Mouse (Mus musculus) ES-E14 (cell line): Measurements from ENCODE around the gene Tbce. TPM values are rescaled to one million over a fixed set of nuclear protein-coding genes. Genes with fewer than 3 reads are reported as not detected.

ENCODE experiments used
- DNase-seq: peaks from one replicate; pipeline ENCODE4 v3.0.0-alpha.2; 2013; ENCODE audit warnings: low read depth, low spot score
- H3K27ac ChIP-seq: 2 replicates; pipeline ENCODE4 v1.5.1; 2012; ENCODE audit warnings: low read depth, mild to moderate bottlenecking, low read length, moderate library complexity, mixed read lengths; ENCODE audit not compliant: poor library complexity, insufficient read depth, severe bottlenecking
- H3K36me3 ChIP-seq: 2 replicates; pipeline ENCODE4 v1.6.1; 2012; ENCODE audit warnings: mild to moderate bottlenecking, low read length, moderate library complexity, mixed read lengths; ENCODE audit not compliant: control insufficient read depth, poor library complexity, insufficient read depth, severe bottlenecking
- H3K4me1 ChIP-seq, 2 experiments: fragments of 150-350 bp in 1 of 2; sonication (generic) in 1 of 2; 2 replicates each; pipeline ENCODE4 v1.6.1; 2012; ENCODE audit warnings: low read length in 2 of 2, mild to moderate bottlenecking in 1 of 2, mixed read lengths in 1 of 2; ENCODE audit not compliant: control insufficient read depth in 2 of 2, insufficient read depth in 2 of 2, poor library complexity in 1 of 2
- H3K4me3 ChIP-seq, 2 experiments: fragments of 150-350 bp in 1 of 2; sonication (generic) in 1 of 2; 2 replicates each; pipeline ENCODE4 v1.5.1; 2012; ENCODE audit warnings: low read length in 2 of 2, low read depth in 1 of 2, mild to moderate bottlenecking in 1 of 2, mixed read lengths in 1 of 2; ENCODE audit not compliant: insufficient read depth in 1 of 2, poor library complexity in 1 of 2, severe bottlenecking in 1 of 2
- H3K9ac ChIP-seq: 2 replicates; pipeline ENCODE4 v1.6.1; 2012; ENCODE audit warnings: low read depth, mild to moderate bottlenecking, low read length, mixed read lengths; ENCODE audit not compliant: poor library complexity, insufficient read depth, severe bottlenecking
- H3K9me3 ChIP-seq: fragments of 150-350 bp; sonication (generic); 2 replicates; pipeline ENCODE4 v1.6.1; 2012; ENCODE audit warnings: low read depth, mild to moderate bottlenecking, low read length; ENCODE audit not compliant: control insufficient read depth, insufficient read depth
- CHD2 ChIP-seq: IDR thresholded peaks from 2 replicates; pipeline ENCODE4 v1.6.1; 2014; ENCODE audit warnings: mild to moderate bottlenecking, low read depth, low read length, inconsistent platforms
- HCFC1 ChIP-seq: IDR thresholded peaks from 2 replicates; pipeline ENCODE4 v1.6.1; 2012; ENCODE audit warnings: low read length, inconsistent platforms, borderline replicate concordance; ENCODE audit not compliant: insufficient read depth
- MAFK ChIP-seq: IDR thresholded peaks from 2 replicates; pipeline ENCODE4 v1.6.1; 2014; ENCODE audit warnings: mild to moderate bottlenecking, low read depth, low read length, inconsistent platforms; ENCODE audit not compliant: insufficient read depth
- ZC3H11A ChIP-seq: IDR thresholded peaks from 2 replicates; pipeline ENCODE4 v1.6.1; 2012; ENCODE audit warnings: low read depth, mild to moderate bottlenecking, inconsistent platforms, low read length, borderline replicate concordance
- ZNF384 ChIP-seq: IDR thresholded peaks from 2 replicates; pipeline ENCODE4 v1.6.1; 2012; ENCODE audit warnings: low read depth, low read length, inconsistent platforms
- in situ Hi-C, 2 experiments: fragments of 600-800 bp; cut with MboI; formaldehyde crosslinking; loops; one replicate each; pipeline ENCODE4 v1.15.1; 2025; ENCODE audit warnings: low sequenced_read_pairs in 2 of 2, inconsistent platforms in 1 of 2; ENCODE audit not compliant: unreplicated experiment in 2 of 2
- total RNA-seq: library from RNA; depleted of rRNA; stranded (reverse); fragments of 300-350 nt; gene quantifications from 2 replicates; pipeline ENCODE4 v1.2.3, GENCODE M21; 2012

The Tbce gene
- total RNA-seq, 1 experiment: 32.1 TPM

GRCm38 (mm10) chr13:13969796-13970195, 69.6 kb downstream of the Tbce start:
- Histone ChIP-seq H3K9me3 (no peaks in the 10 kb centered on the region), H3K9ac (no peak overlapping the region), H3K36me3 (peaks cover 3% of the 10 kb centered on the region), H3K27ac (no peak overlapping the region), H3K4me3 (no peak overlapping the region), H3K4me1 (peaks cover 3 to 7% of the 10 kb centered on the region in 2 experiments; a peak in 2 of 4 replicates)
- in situ Hi-C loops: no loop called here
- TF ChIP-seq ZC3H11A (no peak), ZNF384 (no peak), HCFC1 (no peak), CHD2 (no peak), MAFK (no peak)
- no peak for DNase-seq

GRCm38 (mm10) chr13:13968629-13969111, 70.8 kb downstream of the Tbce start:
- no peak for DNase-seq
- H3K36me3 ChIP-seq: peaks cover 3% of the 10 kb centered on the region
- in situ Hi-C loops: no loop called here

GRCm38 (mm10) chr13:13966172-13966571, 73.3 kb downstream of the Tbce start:
- in situ Hi-C loops: no loop called here
- TF ChIP-seq ZNF384: no peak
- no peak for TF ChIP-seq HCFC1
- TF ChIP-seq ZC3H11A: no peak
- no peak for TF ChIP-seq CHD2
- no peak for TF ChIP-seq MAFK
- no peak for DNase-seq
- Histone ChIP-seq H3K4me3 (no peak overlapping the region), H3K9ac (no peak overlapping the region), H3K36me3 (peaks cover 3% of the 10 kb centered on the region), H3K9me3 (no peaks in the 10 kb centered on the region), H3K4me1 (peaks cover 3 to 11% of the 10 kb centered on the region in 2 experiments; a peak in 2 of 4 replicates), H3K27ac (no peak overlapping the region)

More at GRCm38 (mm10) chr13:13968629-13969111, 70.8 kb downstream of the Tbce start:
- Histone ChIP-seq H3K27ac (peak overlapping the region; percentile 83), H3K4me1 (peaks cover 3 to 11% of the 10 kb centered on the region in 2 experiments; a peak in 2 of 4 replicates), H3K9ac (peak overlapping the region; percentile 27; the same call in 1 of the 2 replicates), H3K4me3 (no peak overlapping the region), H3K9me3 (no peaks in the 10 kb centered on the region)
- TF ChIP-seq MAFK: peak; percentile 91
- TF ChIP-seq ZC3H11A: no peak
- peak; percentile 40; the same call in 1 of the 2 replicates for TF ChIP-seq ZNF384

GRCm38 (mm10) chr13:13965388-13965964, 74.0 kb downstream of the Tbce start:
- Histone ChIP-seq H3K4me3 (peak overlapping the region; percentile 34 to 35), H3K9me3 (no peaks in the 10 kb centered on the region), H3K9ac (peak overlapping the region; percentile 49), H3K36me3 (peaks cover 3% of the 10 kb centered on the region; the same call in 1 of the 2 replicates), H3K27ac (no peak overlapping the region; the same call in 1 of the 2 replicates), H3K4me1 (peaks cover 3 to 11% of the 10 kb centered on the region in 2 experiments; a peak in 2 of 4 replicates)
- in situ Hi-C loops: no loop called here
- no peak for DNase-seq
- no peak for TF ChIP-seq ZNF384
- TF ChIP-seq CHD2: no peak
- no peak for TF ChIP-seq ZC3H11A
- no peak for TF ChIP-seq MAFK
- no peak for TF ChIP-seq HCFC1
